Mouse (Mus musculus) Patski (cell line): ENCODE measurements around the gene Slc22a3. TPM values are rescaled to one million over a fixed set of nuclear protein-coding genes. Genes with fewer than 3 reads are reported as not detected.

Experiments used
- ATAC-seq: fragments of 100-300 bp; one replicate; pipeline ENCODE4 v1.8.0; 2021
- CTCF ChIA-PET: fragments of 350-600 bp; sonication (Branson Sonifier 250); formaldehyde crosslinking; loops from one replicate; lab custom pipeline; 2022; ENCODE audit warnings: inconsistent platforms; lab: Charles Lee
- POLR2A ChIA-PET: fragments of 350-600 bp; sonication (Branson Sonifier 250); formaldehyde crosslinking; loops from one replicate; lab custom pipeline; 2022; ENCODE audit warnings: antibody characterized with exemption, inconsistent platforms; lab: Charles Lee
- DNase-seq: peaks from one replicate; pipeline ENCODE4 v3.0.0-alpha.2; 2011; ENCODE audit warnings: low read depth, low spot score
- H3K27me3 ChIP-seq: fragments of 371-371 bp; one replicate; pipeline ENCODE4 v1.5.1; 2021
- CTCF ChIP-seq: fragments of 100-300 bp; IDR thresholded peaks from one replicate; pipeline ENCODE4 v1.5.1; 2021
- in situ Hi-C: fragments of 300-500 bp; cut with MboI; formaldehyde crosslinking; loops from 3 replicates; pipeline ENCODE4 v1.11.1; 2018; ENCODE audit warnings: low pct_unique_long_range_greater_than_20kb, mixed read lengths
- polyA plus RNA-seq: library from polyadenylated mRNA; unstranded; gene quantifications from one replicate; pipeline ENCODE4 v1.2.3, GENCODE M21; 2021

Gene Slc22a3
- polyA plus RNA-seq, 1 experiment from 2014 or later, result not detected

DNA sequence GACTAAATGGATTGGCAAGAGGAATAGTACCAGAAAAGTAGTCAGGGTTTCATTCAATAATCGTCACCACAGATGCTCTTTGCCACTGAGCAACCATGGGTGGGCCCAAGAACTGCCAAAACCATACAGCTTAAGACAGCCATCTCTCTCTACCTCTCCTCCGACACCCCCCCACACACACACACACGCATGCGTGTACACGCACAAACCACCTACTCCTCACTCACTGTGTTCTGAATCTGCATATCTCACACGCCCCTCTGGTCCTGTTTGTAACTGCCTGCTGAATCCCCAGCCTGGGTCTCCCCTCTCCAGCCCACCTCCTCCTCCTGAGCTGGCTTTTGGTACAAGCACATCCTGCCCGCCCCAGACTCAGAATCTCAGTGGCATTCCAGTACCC lies 872 bp upstream of the Slc22a3 start:
- no peak for ATAC-seq
- H3K27me3 ChIP-seq, result peaks cover 43% of the 10 kb centered on the region
- TF ChIP-seq CTCF, result no peak
- ChIA-PET POLR2A (no interaction called here), CTCF (no interaction called here)
- DNase-seq, result no peak
- in situ Hi-C loops, result no loop called here

DNA sequence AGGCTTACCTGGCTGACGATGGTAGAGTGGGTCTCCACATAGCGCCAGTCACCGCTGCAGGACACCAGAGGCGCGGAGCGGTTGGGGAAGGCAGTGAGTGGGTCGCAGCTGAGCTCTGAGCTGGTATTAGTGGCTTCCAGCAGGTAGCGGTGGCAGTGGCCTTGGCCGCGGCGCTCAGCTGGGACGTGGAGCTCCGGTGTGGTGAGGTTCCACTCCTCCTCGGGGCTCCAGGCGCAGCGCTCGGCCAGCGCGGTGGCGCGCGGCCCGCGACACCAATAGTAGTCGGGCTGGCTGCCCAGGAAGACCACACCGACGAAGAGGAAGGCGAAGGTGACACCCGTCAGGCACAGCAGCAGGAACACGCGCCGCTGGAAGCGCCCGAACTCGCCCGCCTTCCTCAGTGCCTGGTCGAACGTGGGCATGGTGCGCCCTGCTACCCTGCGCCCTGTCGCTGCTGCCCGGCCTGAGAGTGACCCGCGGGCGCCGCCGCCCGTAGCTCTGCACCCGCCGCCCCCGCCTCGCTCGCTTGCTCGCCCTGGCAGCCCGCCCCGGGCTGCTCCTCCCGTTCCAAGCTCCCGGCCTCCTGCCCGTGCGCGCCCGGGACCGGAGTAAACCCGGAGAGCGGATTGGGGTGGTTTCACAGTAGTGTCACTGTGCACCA lies 471 bp downstream of the Slc22a3 start:
- in situ Hi-C loops, result no loop called here
- ChIA-PET POLR2A (no interaction called here), CTCF (no interaction called here)
- DNase-seq (no peak), ATAC-seq (no peak)
- no peak for TF ChIP-seq CTCF
- peaks cover 50% of the 10 kb centered on the region for H3K27me3 ChIP-seq

DNA sequence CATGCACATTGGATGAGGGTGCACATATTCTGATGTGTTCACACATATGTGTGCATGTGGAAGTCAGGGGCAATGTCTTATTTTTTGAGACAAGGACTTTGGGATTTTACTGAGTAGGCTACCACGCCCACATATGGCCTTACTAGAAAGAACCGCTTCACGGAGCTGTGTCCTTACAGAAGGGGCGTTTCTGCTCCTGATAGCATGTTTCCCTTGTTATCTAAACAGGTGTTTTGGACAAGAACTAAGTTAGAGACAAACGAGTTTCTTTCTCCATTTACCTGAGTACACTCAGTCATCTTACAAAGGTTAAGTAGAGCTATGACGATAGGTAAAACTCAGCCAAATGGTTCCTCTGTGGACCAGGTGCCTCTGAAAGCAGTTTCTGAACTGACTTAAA lies 1.8 kb downstream of the Slc22a3 start:
- ChIA-PET POLR2A (no interaction called here), CTCF (no interaction called here)
- no peak for TF ChIP-seq CTCF
- in situ Hi-C loops, result no loop called here
- peaks cover 53% of the 10 kb centered on the region for H3K27me3 ChIP-seq
- DNase-seq (no peak), ATAC-seq (no peak)

DNA sequence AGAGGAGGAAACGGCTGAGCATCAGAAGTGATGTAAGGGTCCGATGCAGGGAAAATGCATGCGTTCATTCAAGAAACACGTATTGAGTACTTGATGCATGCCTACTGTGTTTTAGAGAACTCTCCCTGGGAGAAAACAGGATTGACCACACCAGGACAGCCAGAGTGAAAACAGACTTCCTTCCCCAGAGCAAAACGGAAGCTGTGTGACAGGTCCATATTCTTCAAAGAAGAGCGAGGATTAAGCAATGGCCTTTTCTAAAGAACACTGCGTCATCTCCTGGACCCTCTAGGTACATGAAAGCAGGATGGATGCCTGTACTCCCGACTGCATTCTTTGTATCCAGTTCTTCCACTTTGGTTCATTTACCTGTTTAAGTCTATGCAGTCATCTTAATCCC lies 8.1 kb downstream of the Slc22a3 start:
- ATAC-seq (no peak), DNase-seq (no peak)
- ChIA-PET CTCF (no interaction called here), POLR2A (no interaction called here)
- in situ Hi-C loops, result no loop called here
- no peak for TF ChIP-seq CTCF
- peaks cover 41% of the 10 kb centered on the region for H3K27me3 ChIP-seq

DNA sequence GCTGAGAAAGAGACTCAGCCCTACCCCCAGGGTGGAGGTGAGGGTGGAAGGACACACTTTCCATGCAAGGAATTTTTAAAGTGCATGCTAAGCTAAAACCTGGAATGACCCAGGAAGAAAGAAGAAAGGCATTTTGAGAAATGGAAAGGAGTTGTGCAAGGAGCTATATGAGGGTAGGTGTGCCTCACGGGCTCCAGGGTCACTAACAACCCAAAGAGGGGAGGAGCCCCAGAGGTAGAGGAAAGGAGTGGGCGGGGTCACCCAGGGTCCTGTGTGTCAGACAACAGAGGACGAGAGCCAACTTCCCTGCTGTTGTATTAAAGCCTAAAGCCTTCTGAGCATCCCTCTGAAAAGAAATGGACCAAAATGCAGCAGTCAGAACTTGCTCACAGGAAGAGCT lies 11.9 kb downstream of the Slc22a3 start:
- no peak for ATAC-seq
- ChIA-PET POLR2A (no interaction called here), CTCF (no interaction called here)
- TF ChIP-seq CTCF, result no peak
- peaks cover 35% of the 10 kb centered on the region for H3K27me3 ChIP-seq
- DNase-seq, result no peak
- in situ Hi-C loops, result no loop called here

- POLR2A ChIA-PET, result no interaction called here
- in situ Hi-C loops, result no loop called here
- DNase-seq (no peak), ATAC-seq (no peak)
- CTCF ChIA-PET, result no interaction called here
- no peak for TF ChIP-seq CTCF
- H3K27me3 ChIP-seq, result peaks cover 48% of the 10 kb centered on the region
Measured at GRCm38 (mm10) chr17:12491591-12491990, 15.9 kb downstream of the Slc22a3 start.

DNA sequence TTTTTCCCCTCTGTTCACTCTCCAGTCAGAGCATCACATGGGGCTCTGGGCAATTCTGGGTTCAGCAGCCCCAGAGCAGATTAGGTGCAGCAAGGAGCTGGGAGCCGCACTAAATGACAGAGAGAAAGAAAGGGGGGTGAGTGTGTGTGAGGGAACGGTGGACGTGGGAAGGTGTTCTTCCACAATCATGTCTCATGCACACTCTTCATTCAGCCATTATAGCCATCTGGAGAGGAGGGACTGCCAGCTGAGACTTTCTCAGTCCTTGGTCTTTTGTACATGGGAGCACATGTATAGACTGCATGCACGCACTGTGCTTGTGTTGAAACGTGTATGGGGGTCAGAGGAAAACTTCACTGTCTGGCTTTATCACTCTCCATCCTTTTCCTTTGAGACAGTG lies 17.6 kb downstream of the Slc22a3 start:
- in situ Hi-C loops, result no loop called here
- POLR2A ChIA-PET, result no interaction called here
- CTCF ChIA-PET, result no interaction called here
- DNase-seq (no peak), ATAC-seq (no peak)
- H3K27me3 ChIP-seq, result peaks cover 52% of the 10 kb centered on the region
- TF ChIP-seq CTCF, result no peak

- peaks cover 59% of the 10 kb centered on the region for H3K27me3 ChIP-seq
- in situ Hi-C loops, result no loop called here
Measured at GRCm38 (mm10) chr17:12485657-12486056, 21.8 kb downstream of the Slc22a3 start.

DNA sequence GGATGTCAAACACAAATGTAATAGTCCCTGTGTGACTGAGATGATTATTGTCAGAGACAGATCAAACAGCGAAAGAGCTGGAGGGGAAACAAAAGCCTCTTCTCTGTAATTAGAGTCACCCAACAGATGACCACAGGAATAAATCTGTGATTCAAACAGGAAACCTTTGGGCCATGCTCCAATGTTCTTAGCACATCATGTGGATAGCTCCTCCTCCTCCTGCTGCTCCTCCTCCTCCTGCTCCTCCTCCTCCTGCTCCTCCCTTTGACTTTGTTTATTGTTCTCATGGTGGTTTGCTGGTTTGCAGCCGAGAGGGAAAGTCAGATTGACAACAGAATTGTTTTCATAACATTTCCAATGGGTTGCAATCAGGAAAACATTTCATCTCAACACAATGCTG lies 28.1 kb downstream of the Slc22a3 start:
- DNase-seq (no peak), ATAC-seq (no peak)
- CTCF ChIA-PET, result interaction anchor here (1.4 kb wide), 1 partner anchor 20 kb away, joined by 3 read pairs; no protein-coding TSS in a partner anchor
- no peak for TF ChIP-seq CTCF
- in situ Hi-C loops, result no loop called here
- H3K27me3 ChIP-seq, result peaks cover 30% of the 10 kb centered on the region
- POLR2A ChIA-PET, result no interaction called here

More at GRCm38 (mm10) chr17:12485657-12486056, 21.8 kb downstream of the Slc22a3 start:
- CTCF ChIA-PET, result interaction anchor here (1.1 kb wide), 1 partner anchor 19 kb away, joined by 3 read pairs; no protein-coding TSS in a partner anchor
- POLR2A ChIA-PET, result no interaction called here
- DNase-seq (no peak), ATAC-seq (no peak)
- no peak for TF ChIP-seq CTCF

DNA sequence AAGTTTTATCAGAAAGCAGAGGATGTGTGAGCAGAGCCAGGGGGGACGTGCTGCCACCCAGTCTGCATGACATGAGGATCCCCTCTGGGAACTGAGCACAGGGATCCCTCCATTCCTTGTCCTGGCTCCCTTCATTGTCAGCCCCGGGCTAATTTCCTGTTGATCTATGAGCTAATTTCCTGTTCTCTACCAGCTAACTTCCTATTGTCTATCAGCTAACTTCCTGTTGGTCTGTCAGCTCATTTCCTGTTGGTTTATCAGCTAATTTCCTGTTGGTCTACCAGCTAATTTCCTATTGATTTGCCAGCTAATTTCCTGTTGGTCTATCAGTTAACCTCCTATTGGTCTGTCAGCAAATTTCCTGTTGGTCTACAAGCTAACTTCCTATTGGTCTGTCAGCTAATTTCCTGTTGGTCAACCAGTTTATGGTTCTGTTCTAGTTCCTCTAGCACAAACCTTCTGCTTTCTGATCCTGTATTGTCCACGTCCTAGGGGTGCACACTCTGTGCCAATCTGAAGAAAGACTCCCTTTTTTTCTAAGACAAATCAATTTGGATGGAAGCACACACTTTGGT lies 32.9 kb downstream of the Slc22a3 start:
- no peak for TF ChIP-seq CTCF
- no peak for ATAC-seq
- CTCF ChIA-PET, result no interaction called here
- DNase-seq, result no peak
- H3K27me3 ChIP-seq, result peaks cover 3% of the 10 kb centered on the region
- POLR2A ChIA-PET, result no interaction called here
- in situ Hi-C loops, result no loop called here

DNA sequence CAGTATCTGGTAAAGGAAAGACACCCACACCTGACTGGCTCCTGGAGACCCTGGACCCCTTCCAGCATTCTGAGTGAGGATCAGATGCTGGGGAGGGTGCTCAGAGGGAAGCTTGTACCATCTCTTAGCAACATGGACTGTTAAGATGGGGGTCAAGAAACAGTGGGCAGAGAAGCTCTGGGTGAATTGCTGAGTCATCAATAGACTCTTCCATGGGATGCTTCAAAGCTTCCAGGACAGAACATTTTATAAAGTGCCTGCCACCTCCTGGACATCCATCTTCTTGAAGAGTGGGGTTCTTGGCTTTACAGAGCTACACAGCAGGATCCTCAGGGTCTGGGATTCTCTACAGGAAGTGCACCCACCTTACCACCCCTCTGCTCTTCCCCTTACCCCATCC lies 35.0 kb downstream of the Slc22a3 start:
- DNase-seq (no peak), ATAC-seq (no peak)
- POLR2A ChIA-PET, result no interaction called here
- TF ChIP-seq CTCF, result no peak
- CTCF ChIA-PET, result no interaction called here
- in situ Hi-C loops, result no loop called here
- H3K27me3 ChIP-seq, result peaks cover 3% of the 10 kb centered on the region
